Mouse (Mus musculus): ENCODE results near the gene Mpeg1. TPM values are rescaled to one million over a fixed set of nuclear protein-coding genes. Genes with fewer than 3 reads are reported as not detected.

Mpeg1 gene
- 1 to 10 TPM; 6.6 to 7.1 TPM for total RNA-seq (2021)
- long read RNA-seq, experiment 1, partial matches to known transcripts, result 0 of 2 reads
- long read RNA-seq, experiment 1, other reads (novel, unspliced or antisense), result 2 of 2 reads
- long read RNA-seq, experiment 2, partial matches to known transcripts, result 0 of 3 reads
- long read RNA-seq, experiment 2, other reads (novel, unspliced or antisense), result 3 of 3 reads

- intact Hi-C loops (cut with DNase I), result no loop called here
- DNase-seq, result no peak
Observed at GRCm38 (mm10) chr19:12460282-12461249, at the start of gene Mpeg1. TSS of gene Mpeg1 (plus strand) at chr19:12460779.

DNA sequence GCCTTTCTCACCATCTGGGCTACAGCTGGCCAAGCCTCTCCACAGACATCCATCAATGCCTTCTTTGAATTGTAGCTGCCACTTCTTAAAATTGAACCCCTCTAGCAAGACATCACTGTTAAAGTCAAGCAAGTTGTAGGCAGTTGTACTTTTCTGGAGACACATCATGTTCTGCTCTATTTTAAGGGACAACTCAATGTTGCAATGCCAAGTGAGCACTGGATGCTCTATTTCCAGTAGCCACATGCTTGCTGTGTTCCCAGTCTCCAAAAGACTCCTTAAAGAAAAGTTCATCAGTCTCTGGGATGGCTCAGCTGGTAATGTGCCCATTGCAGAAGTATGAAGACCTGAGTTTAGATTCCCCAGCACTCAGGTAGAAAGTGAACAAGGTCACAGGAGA is 46.8 kb upstream of the Mpeg1 start:
- no peak for DNase-seq

DNA sequence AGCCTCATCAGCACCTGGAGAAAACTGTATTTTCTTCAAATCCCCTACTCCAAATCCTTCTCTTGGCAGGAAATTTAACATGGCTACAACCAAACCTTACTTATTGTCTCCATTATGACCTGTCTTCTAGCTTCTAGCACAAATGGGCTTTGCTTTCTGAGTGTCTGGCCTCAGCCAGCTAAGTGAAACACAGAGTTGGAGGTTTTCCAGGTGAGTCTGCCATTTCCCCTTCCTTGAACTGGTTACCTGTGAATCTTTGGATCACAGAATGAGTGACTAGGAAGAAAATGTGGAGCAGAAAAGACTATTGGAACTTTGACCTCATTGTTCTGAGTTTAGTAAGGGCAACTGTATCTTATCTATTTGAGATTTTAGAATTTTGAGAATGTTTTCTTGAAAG is 43.2 kb upstream of the Mpeg1 start, which contains the start of gene Olfr1441:
Gene Olfr1441, plus strand, starts transcription at position 73 of the 400 bp plus-strand sequence.
- no peak for DNase-seq
- intact Hi-C loops (cut with DNase I), result no loop called here

More for the DNA sequence above, 46.8 kb upstream of the Mpeg1 start:
- intact Hi-C loops (cut with DNase I), result no loop called here

- intact Hi-C loops (cut with DNase I), result no loop called here
- no peak for DNase-seq
Observed at GRCm38 (mm10) chr19:12418312-12418711, 42.3 kb upstream of the Mpeg1 start.

- DNase-seq, result no peak
- intact Hi-C loops (cut with DNase I), result no loop called here
Observed at GRCm38 (mm10) chr19:12420555-12420954, 40.0 kb upstream of the Mpeg1 start.

GRCm38 (mm10) chr19:12421680-12422079 is 38.9 kb upstream of the Mpeg1 start:
- DNase-seq, result no peak
- intact Hi-C loops (cut with DNase I), result no loop called here

- intact Hi-C loops (cut with DNase I), result no loop called here
Observed at GRCm38 (mm10) chr19:12427101-12427500, 33.5 kb upstream of the Mpeg1 start.

DNA sequence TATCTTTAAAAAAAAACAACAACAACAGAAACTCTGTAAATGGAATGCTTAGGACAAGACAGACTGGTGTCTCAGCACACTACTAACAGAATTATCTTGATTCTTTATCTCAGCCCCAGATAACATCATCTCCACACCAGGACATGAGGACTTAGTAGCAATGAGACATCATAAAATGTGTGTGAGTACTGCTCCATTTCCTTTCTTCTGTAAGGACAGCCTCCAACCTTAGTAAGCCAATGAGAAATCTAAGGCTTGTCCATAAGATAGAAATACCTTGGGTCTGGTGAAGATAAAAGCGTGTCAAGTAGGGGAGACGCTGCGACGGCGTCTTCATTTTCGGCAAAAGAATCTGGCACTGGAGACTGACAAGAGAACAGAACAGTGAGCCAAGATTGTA is 33.0 kb upstream of the Mpeg1 start, which contains the start of gene Pfpl:
Gene Pfpl, plus strand, starts transcription at position 301 of the 400 bp plus-strand sequence.
- no peak for DNase-seq
- intact Hi-C loops (cut with DNase I), result no loop called here

More at GRCm38 (mm10) chr19:12427101-12427500, 33.5 kb upstream of the Mpeg1 start:
- DNase-seq, result no peak

GRCm38 (mm10) chr19:12433033-12433432 is 27.5 kb upstream of the Mpeg1 start:
- peak; percentile 22 to 38 for DNase-seq
- intact Hi-C loops (cut with DNase I), result loop anchor here (5.0 to 10.0 kb wide), 3 partner anchors 34 to 162 kb away; partner anchors contain the start of genes Dtx4 and Gm4952

DNA sequence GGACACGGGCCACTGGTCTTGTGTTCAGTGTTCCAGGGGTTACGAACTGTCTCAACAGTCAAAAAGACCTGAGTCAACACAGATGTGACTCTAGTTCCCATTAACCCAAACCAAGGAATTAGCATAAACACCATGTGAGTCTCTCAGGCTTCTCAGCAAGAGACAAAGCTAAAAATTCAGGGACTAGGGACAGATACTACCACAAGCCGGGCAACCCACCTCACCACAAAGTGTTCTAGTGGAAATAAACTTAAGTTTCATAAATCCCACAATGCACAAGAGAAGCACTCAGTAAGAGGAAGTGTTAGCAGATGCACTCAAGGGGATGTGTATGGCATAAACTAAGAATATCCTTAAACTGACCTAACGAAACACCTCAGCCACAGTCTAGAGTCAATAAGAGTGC is 25.6 kb upstream of the Mpeg1 start:
- intact Hi-C loops (cut with DNase I), result loop anchor here (10.0 kb wide), 1 partner anchor 160 kb away; the partner anchor contains the start of gene Gm4952
- DNase-seq, result no peak

GRCm38 (mm10) chr19:12435750-12436524 is 24.6 kb upstream of the Mpeg1 start:
- peak in 1 of 2 experiments; percentile 4 for DNase-seq
- intact Hi-C loops (cut with DNase I), result loop anchor here (10.0 kb wide), 1 partner anchor 159 kb away; the partner anchor contains the start of gene Gm4952

- intact Hi-C loops (cut with DNase I), result loop anchor here (10.0 kb wide), 1 partner anchor 155 kb away; the partner anchor contains the start of gene Gm4952
- DNase-seq, result no peak
Observed at GRCm38 (mm10) chr19:12439581-12439980, 21.0 kb upstream of the Mpeg1 start.

DNA sequence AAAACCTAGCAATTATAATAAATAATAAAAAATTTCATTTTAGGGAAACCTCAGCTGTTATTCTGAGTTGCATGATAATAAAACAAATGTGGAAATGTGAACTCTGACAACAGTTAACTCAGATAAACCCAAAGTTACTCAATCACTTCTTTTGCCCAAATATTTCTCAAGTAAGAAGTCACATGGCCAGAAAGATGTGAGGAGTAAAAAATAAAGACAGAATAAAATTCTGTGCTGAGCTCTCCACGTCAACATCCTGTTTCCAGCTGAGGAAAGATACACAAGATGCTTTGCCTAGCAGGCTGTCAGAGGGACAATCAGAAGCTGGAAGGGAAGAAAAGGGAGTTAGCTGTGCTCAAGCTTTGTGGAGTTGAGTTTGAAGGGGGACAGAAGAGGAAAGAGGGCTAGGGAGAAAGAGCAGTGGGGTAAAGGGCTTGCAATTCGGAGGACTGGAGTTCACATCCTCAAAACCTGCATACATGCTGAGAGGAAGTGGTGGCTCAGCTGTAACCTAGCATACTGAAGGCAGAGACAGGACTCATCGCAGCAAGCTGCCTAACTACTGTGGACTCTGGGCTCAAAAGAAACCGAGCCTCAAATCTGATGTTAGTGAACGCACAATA is 20.4 kb upstream of the Mpeg1 start:
- no peak for DNase-seq
- intact Hi-C loops (cut with DNase I), result no loop called here

DNA sequence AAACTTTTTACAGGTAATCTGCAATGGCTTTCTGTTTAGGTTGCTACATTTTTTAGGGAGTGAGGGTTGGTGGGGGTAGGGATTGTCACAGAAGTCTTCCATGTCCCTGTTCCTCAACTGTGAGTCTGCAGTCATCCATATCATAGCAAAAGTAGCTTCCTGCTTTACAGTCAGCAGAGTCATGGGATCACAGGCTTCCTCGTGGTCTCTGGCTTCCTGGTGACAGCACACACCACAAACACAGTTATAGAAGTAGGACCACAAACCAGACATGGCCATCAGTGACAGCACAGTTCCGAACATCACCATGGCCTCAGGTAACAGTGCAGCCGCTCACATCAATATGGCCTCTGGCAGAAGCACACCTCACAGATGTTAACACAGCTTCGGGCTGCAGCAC is 18.0 kb upstream of the Mpeg1 start:
- no peak for DNase-seq
- intact Hi-C loops (cut with DNase I), result no loop called here

- DNase-seq, result no peak
- intact Hi-C loops (cut with DNase I), result no loop called here
Observed at GRCm38 (mm10) chr19:12445014-12445413, 15.6 kb upstream of the Mpeg1 start.

GRCm38 (mm10) chr19:12457401-12458066 is 3.0 kb upstream of the Mpeg1 start:
- intact Hi-C loops (cut with DNase I), result no loop called here
- DNase-seq, result no peak

DNA sequence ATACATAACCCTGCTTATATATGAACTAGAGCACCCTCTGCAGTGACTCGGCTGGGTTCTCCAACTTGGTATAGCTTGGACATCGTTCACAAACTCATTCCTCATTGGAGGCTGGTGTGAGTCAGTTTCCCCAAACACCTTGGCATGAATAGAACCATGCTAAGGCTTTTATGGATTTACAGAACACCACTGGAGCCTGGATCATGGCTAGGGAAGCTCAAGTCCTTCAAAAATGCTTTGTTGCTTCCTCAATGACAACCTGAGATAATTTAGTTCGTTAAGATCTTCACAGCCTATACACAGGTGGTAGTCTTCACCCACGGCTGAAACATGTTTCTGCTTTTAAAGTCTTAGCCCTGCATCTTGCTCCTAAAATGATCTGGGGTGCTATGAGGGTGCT is 1.1 kb upstream of the Mpeg1 start:
- DNase-seq, result no peak

DNA sequence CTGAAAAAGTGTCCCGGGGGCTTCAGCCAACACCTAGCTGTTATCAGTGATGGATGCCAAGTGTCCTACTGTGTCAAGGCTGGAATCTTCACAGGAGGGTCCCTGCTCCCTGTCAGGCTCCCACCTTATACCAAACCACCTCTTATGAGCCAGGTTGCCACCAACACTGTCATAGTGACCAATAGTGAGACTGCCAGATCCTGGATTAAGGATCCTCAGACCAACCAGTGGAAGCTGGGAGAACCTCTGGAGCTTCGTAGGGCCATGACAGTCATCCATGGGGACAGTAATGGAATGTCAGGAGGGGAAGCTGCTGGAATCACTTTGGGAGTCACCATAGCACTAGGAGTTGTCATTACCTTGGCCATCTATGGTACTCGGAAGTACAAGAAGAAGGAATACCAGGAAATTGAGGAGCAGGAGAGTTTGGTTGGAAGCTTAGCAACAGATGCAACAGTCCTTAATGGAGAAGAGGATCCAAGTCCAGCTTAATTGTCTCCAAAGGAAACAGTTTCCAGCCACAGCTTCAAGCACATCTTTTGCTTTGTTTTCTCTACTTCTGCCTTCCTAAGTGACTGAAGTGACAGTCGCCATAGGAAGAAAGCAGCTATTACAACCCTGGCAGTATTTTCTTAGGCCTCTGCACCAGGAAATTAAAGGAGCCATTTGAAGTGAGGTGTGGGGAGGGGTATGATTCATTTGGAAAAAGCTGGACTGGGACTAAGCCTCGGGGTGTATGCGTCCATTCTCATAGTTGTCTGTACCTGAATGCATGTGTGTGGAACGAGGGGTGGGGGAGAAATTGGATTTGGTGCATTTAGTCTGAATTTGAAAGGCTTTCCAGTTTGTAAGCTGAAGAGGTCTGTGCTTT is 2.5 kb downstream of the Mpeg1 start:
- intact Hi-C loops (cut with DNase I), result no loop called here
- no peak for DNase-seq

More for the DNA sequence above, 1.1 kb upstream of the Mpeg1 start:
- intact Hi-C loops (cut with DNase I), result no loop called here

DNA sequence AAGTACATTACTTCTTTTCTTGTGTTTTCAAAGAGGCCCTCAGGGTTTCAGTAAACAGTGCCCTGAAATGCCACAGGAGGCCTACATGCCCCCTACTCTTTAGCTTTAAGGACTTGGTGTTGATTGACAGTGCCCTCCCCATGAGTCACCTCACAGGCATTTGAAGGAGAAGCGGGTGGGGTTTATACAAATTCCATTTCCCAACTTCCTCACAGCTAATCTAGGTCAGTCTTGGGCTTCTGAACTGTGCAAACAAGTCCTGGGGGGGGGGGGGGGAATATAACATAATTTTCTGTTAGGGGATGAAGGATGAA is 3.1 kb downstream of the Mpeg1 start:
- no peak for DNase-seq
- intact Hi-C loops (cut with DNase I), result no loop called here
